Comparison of ENCODE assay signal across 25 mouse cellular contexts in the genomic region with DNA sequence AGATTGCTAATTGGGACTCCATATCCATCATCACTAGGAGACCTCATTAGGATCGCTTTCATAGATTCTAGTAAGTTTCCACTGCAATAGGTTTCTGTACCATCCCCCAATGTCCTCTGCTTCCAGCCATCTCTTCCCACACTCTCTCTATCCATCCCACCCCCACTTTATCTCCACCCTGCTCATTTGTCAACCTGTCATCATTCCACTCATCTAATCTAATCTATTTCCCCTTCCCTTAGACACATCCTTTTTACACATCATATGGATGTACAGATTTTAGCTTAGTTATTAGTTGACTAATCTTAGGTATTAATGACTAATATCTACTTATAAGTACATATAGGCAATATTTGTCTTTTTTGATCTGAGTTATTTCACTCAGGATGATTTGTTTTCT.
"Had no signal": no experiment of that assay in that cellular context is flagged by ENCODE, and none has a peak within 500 bp of the region (broad histone marks: within the 10 kb centered on the region; RNA-seq: fewer than 3 reads in every experiment).

No protein-coding gene starts in this region.

- H3K9ac ChIP-seq: embryonic facial prominence, embryonic 12.5 days; embryonic facial prominence, embryonic 13.5 days; embryonic facial prominence, embryonic 15.5 days; forebrain, embryonic 12.5 days; forebrain, embryonic 13.5 days; forebrain, embryonic 15.5 days; forebrain, postnatal 0 days had no signal

- H3K27me3 ChIP-seq: embryonic facial prominence, embryonic 12.5 days; embryonic facial prominence, embryonic 13.5 days; embryonic facial prominence, embryonic 15.5 days; forebrain, embryonic 12.5 days; forebrain, embryonic 13.5 days; forebrain, embryonic 15.5 days had no signal

- H3K4me3 ChIP-seq: embryonic facial prominence, embryonic 10.5 days; embryonic facial prominence, embryonic 12.5 days; embryonic facial prominence, embryonic 13.5 days; embryonic facial prominence, embryonic 15.5 days; erythroblast, embryonic 14.5 days; forebrain, embryonic 10.5 days; forebrain, embryonic 12.5 days; forebrain, embryonic 13.5 days; forebrain, embryonic 15.5 days; gastrocnemius, adult 2 months; heart, adult 2 months; heart, embryonic 10.5 days had no signal

- H3K27ac ChIP-seq: embryonic facial prominence, embryonic 10.5 days; embryonic facial prominence, embryonic 12.5 days; embryonic facial prominence, embryonic 13.5 days; embryonic facial prominence, embryonic 15.5 days; forebrain, embryonic 10.5 days; forebrain, embryonic 12.5 days; forebrain, embryonic 13.5 days; forebrain, embryonic 15.5 days; gastrocnemius, adult 2 months; heart, adult 2 months; heart, embryonic 10.5 days had no signal

- H3K36me3 ChIP-seq: embryonic facial prominence, embryonic 10.5 days; embryonic facial prominence, embryonic 12.5 days; embryonic facial prominence, embryonic 13.5 days; embryonic facial prominence, embryonic 15.5 days; forebrain, embryonic 10.5 days; forebrain, embryonic 12.5 days; forebrain, embryonic 15.5 days; heart, embryonic 10.5 days had no signal

- DNase-seq: cerebellum, adult 9-11 months; cerebellum, postnatal 10 days; cerebellum, postnatal 14 days; cerebellum, postnatal 25 days; cerebellum, postnatal 36 days; embryo, embryonic 11 days; forebrain, postnatal 0 days; gastrocnemius, adult 2 months; gastrocnemius, postnatal 10 days; gastrocnemius, postnatal 14 days; gastrocnemius, postnatal 25 days; gastrocnemius, postnatal 36 days; heart, adult 11 months; heart, adult 18-20 months; heart, adult 2 months had no signal

- H3K9me3 ChIP-seq: embryonic facial prominence, embryonic 10.5 days; embryonic facial prominence, embryonic 12.5 days; embryonic facial prominence, embryonic 13.5 days; embryonic facial prominence, embryonic 15.5 days; forebrain, embryonic 10.5 days; forebrain, embryonic 12.5 days; forebrain, embryonic 13.5 days; forebrain, embryonic 15.5 days; heart, embryonic 10.5 days had no signal

- H3K4me1 ChIP-seq: embryonic facial prominence, embryonic 10.5 days; embryonic facial prominence, embryonic 12.5 days; embryonic facial prominence, embryonic 13.5 days; embryonic facial prominence, embryonic 15.5 days; forebrain, embryonic 10.5 days; forebrain, embryonic 12.5 days; forebrain, embryonic 13.5 days; forebrain, embryonic 15.5 days; heart, embryonic 10.5 days had no signal
